Mouse (Mus musculus): ENCODE results near the gene Iqcf3. TPM values are rescaled to one million over a fixed set of nuclear protein-coding genes. Genes with fewer than 3 reads are reported as not detected.

Iqcf3 gene
- polyA plus RNA-seq, 1 experiment = not detected

DNA sequence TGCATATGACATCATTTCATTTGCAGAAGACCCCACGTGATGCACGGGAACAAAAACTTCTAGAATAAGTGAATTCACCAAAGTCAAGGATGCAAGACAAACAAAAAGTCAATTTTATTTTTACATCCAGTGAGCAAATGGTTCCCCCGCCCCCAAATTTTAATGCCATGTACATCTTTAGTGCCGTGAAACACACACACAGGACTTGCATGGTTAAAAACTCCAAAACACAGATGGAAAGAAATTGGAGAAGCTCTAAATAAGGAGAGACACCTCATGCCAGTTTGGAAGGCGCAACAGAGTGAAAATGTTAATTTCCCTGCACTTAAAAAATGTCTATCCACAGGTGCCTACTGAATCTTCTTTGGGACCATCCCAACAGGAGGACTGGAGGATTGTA is 30.7 kb upstream of the Iqcf3 start:
- Histone ChIP-seq H3K79me2 (ENCODE audit: control insufficient read depth, insufficient read depth) (no peaks in the 10 kb centered on the region), H3K27me3 (ENCODE audit: control insufficient read depth, insufficient read depth, insufficient read length) (peaks cover 17% of the 10 kb centered on the region), H3K36me3 (ENCODE audit: control insufficient read depth, insufficient read depth) (no peaks in the 10 kb centered on the region), H3K4me3 (ENCODE audit: insufficient read depth, poor library complexity, severe bottlenecking) (no peak overlapping the region), H3ac (ENCODE audit: control insufficient read depth, insufficient read length, low read depth) (no peak overlapping the region), H3K79me3 (ENCODE audit: low read depth) (no peaks in the 10 kb centered on the region)
- TF ChIP-seq MYOD1 (IDR thresholded peaks at IDR 0.05; ENCODE audit: control insufficient read depth, insufficient read length, low read depth) (no peak), CEBPB (IDR thresholded peaks at IDR 0.05; ENCODE audit: low read depth) (no peak), MAX (IDR thresholded peaks at IDR 0.05) (no peak), CTCF (IDR thresholded peaks at IDR 0.05; ENCODE audit: control insufficient read depth, insufficient read depth, insufficient read length) (no peak), MYOG (IDR thresholded peaks at IDR 0.05; ENCODE audit: control insufficient read depth, extremely low read depth, insufficient read length) (no peak), USF1 (IDR thresholded peaks at IDR 0.05; ENCODE audit: low read depth) (no peak), FOSL1 (IDR thresholded peaks at IDR 0.05; ENCODE audit: insufficient read depth, low read length, poor library complexity, severe bottlenecking) (no peak)

DNA sequence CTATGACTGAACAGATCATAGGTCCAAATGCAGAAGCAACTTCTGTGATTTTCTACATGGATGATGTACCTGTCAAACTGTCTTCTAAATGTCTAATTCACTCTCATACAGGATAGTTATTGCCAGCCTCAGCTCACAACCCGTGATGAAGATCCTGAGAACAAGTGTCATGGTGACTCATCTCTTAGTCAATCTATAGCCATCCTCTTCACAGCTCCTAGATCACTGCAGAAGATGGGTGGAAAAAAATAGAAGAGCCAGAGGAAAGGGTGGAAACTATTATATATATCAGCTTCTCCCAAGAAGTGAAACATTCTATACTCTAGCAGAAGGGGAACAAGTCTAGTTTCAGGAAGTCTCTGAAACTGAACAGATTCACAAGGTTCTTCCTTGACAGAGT is 21.1 kb upstream of the Iqcf3 start:
- no peaks in the 10 kb centered on the region for H3K79me2 ChIP-seq (ENCODE audit: control insufficient read depth, insufficient read depth)
- H3ac ChIP-seq (ENCODE audit: control insufficient read depth, insufficient read length, low read depth) = no peak overlapping the region
- no peaks in the 10 kb centered on the region for H3K79me3 ChIP-seq (ENCODE audit: low read depth)
- TF ChIP-seq MAX (IDR thresholded peaks at IDR 0.05) (no peak), FOSL1 (IDR thresholded peaks at IDR 0.05; ENCODE audit: insufficient read depth, low read length, poor library complexity, severe bottlenecking) (no peak), CEBPB (IDR thresholded peaks at IDR 0.05; ENCODE audit: low read depth) (no peak), MYOG (IDR thresholded peaks at IDR 0.05; ENCODE audit: control insufficient read depth, extremely low read depth, insufficient read length) (no peak), USF1 (IDR thresholded peaks at IDR 0.05; ENCODE audit: low read depth) (no peak)
- no peak overlapping the region for H3K4me3 ChIP-seq (ENCODE audit: insufficient read depth, poor library complexity, severe bottlenecking)
- no peaks in the 10 kb centered on the region for H3K36me3 ChIP-seq (ENCODE audit: control insufficient read depth, insufficient read depth)
- peaks cover 5% of the 10 kb centered on the region for H3K27me3 ChIP-seq (ENCODE audit: control insufficient read depth, insufficient read depth, insufficient read length)

DNA sequence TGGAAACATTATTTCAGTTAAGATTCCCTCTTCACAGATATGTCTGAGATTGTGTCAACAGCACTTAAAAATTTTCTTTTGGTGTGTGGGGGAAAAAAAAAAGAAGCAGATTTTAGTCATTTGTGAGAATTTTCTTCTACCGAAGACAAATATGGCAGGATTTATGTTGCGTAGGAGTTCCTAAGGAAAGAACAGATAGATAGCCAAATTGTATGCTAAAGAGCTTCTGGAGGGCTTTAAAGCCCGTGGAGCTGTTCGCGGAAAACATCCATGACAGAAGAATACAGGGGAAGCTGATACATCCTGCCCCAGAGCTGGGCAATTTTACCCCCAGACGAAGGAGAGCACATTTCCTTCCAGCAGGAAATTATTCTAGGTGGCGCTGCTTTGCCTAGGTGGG is 18.6 kb upstream of the Iqcf3 start:
- no peak for TF ChIP-seq MYOD1 (IDR thresholded peaks at IDR 0.05; ENCODE audit: control insufficient read depth, insufficient read length, low read depth)
- no peak for TF ChIP-seq CEBPB (IDR thresholded peaks at IDR 0.05; ENCODE audit: low read depth)
- no peak for TF ChIP-seq MYOG (IDR thresholded peaks at IDR 0.05; ENCODE audit: control insufficient read depth, extremely low read depth, insufficient read length)
- no peak for TF ChIP-seq USF1 (IDR thresholded peaks at IDR 0.05; ENCODE audit: low read depth)
- no peak for TF ChIP-seq MAX (IDR thresholded peaks at IDR 0.05)
- no peak for TF ChIP-seq FOSL1 (IDR thresholded peaks at IDR 0.05; ENCODE audit: insufficient read depth, low read length, poor library complexity, severe bottlenecking)
- TF ChIP-seq CTCF (IDR thresholded peaks at IDR 0.05; ENCODE audit: control insufficient read depth, insufficient read depth, insufficient read length) = no peak
- H3K79me2 ChIP-seq (ENCODE audit: control insufficient read depth, insufficient read depth) = no peaks in the 10 kb centered on the region
- H3K36me3 ChIP-seq (ENCODE audit: control insufficient read depth, insufficient read depth) = no peaks in the 10 kb centered on the region
- H3ac ChIP-seq (ENCODE audit: control insufficient read depth, insufficient read length, low read depth) = no peak overlapping the region
- H3K4me3 ChIP-seq (ENCODE audit: insufficient read depth, poor library complexity, severe bottlenecking) = no peak overlapping the region
- H3K79me3 ChIP-seq (ENCODE audit: low read depth) = no peaks in the 10 kb centered on the region
- peaks cover 6% of the 10 kb centered on the region for H3K27me3 ChIP-seq (ENCODE audit: control insufficient read depth, insufficient read depth, insufficient read length)

DNA sequence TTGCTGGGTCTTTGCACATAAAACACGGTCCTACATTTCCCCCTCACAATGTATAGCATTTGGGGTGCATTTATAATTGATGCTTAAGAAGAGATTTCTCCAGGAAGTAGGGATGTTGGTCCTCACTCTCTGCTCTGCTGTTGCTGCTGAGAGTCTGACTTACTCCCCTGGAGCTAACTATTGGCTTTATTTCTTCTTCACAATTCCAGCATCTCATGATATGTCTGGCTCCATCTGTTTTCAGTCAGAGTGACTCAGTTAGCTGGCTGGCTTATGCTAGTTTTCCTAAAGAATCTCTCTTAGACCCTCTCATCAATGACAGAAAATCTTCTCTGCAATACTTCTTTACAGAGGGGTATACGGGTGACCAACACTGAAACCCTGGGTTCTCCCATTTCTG is 14.7 kb upstream of the Iqcf3 start:
- Histone ChIP-seq H3K79me3 (ENCODE audit: low read depth) (no peaks in the 10 kb centered on the region), H3K27me3 (ENCODE audit: control insufficient read depth, insufficient read depth, insufficient read length) (peaks cover 18% of the 10 kb centered on the region), H3K4me3 (ENCODE audit: insufficient read depth, poor library complexity, severe bottlenecking) (no peak overlapping the region), H3ac (ENCODE audit: control insufficient read depth, insufficient read length, low read depth) (no peak overlapping the region), H3K36me3 (ENCODE audit: control insufficient read depth, insufficient read depth) (no peaks in the 10 kb centered on the region), H3K79me2 (ENCODE audit: control insufficient read depth, insufficient read depth) (no peaks in the 10 kb centered on the region)
- TF ChIP-seq MYOG (IDR thresholded peaks at IDR 0.05; ENCODE audit: control insufficient read depth, extremely low read depth, insufficient read length) = no peak
- no peak for TF ChIP-seq USF1 (IDR thresholded peaks at IDR 0.05; ENCODE audit: low read depth)
- TF ChIP-seq FOSL1 (IDR thresholded peaks at IDR 0.05; ENCODE audit: insufficient read depth, low read length, poor library complexity, severe bottlenecking) = no peak
- TF ChIP-seq MYOD1 (IDR thresholded peaks at IDR 0.05; ENCODE audit: control insufficient read depth, insufficient read length, low read depth) = no peak
- TF ChIP-seq CTCF (IDR thresholded peaks at IDR 0.05; ENCODE audit: control insufficient read depth, insufficient read depth, insufficient read length) = no peak
- TF ChIP-seq CEBPB (IDR thresholded peaks at IDR 0.05; ENCODE audit: low read depth) = no peak
- no peak for TF ChIP-seq MAX (IDR thresholded peaks at IDR 0.05)

DNA sequence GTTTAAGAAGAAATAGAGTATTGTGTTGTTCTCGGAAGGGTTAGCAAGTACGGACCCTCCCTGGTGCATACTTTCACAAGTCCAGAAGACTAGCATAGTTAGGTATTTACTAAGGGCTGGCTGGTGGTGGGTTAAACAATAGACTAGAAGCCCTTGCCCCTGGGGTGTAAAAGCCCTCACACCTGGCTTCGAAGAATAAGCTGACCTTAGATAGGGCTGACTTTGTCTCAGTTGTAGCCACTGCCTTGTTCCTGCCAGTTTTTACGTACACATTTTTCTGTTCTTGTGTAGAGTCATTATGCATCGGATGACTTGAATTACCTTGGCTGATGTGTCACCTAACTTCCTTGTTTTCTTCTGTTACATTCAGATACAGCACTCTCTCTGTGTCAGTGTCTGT is 11.9 kb upstream of the Iqcf3 start:
- H3ac ChIP-seq (ENCODE audit: control insufficient read depth, insufficient read length, low read depth) = no peak overlapping the region
- no peaks in the 10 kb centered on the region for H3K79me2 ChIP-seq (ENCODE audit: control insufficient read depth, insufficient read depth)
- no peak for TF ChIP-seq MYOD1 (IDR thresholded peaks at IDR 0.05; ENCODE audit: control insufficient read depth, insufficient read length, low read depth)
- no peak for TF ChIP-seq MAX (IDR thresholded peaks at IDR 0.05)
- no peak for TF ChIP-seq USF1 (IDR thresholded peaks at IDR 0.05; ENCODE audit: low read depth)
- no peak for TF ChIP-seq FOSL1 (IDR thresholded peaks at IDR 0.05; ENCODE audit: insufficient read depth, low read length, poor library complexity, severe bottlenecking)
- TF ChIP-seq MYOG (IDR thresholded peaks at IDR 0.05; ENCODE audit: control insufficient read depth, extremely low read depth, insufficient read length) = no peak
- no peak for TF ChIP-seq CEBPB (IDR thresholded peaks at IDR 0.05; ENCODE audit: low read depth)
- TF ChIP-seq CTCF (IDR thresholded peaks at IDR 0.05; ENCODE audit: control insufficient read depth, insufficient read depth, insufficient read length) = no peak

DNA sequence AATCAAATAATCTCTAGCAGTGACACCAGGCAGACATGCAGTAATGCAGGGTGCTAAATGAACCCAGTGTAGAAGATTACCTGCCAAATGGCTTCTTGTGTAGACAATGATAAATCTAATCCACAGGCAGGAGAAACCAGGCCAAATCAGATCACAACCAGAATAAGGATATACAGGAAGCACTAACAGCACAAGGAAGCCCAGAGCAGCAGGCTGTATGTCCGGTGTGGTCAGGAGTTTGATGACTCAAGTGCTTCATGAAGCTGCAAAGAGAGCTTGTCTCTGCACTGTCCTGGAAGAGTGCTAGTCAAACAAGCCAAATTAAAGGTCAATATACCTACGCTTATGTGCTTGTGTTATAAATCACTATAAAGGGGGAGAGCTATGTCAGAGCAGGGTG is 10.8 kb upstream of the Iqcf3 start:
- Histone ChIP-seq H3ac (ENCODE audit: control insufficient read depth, insufficient read length, low read depth) (no peak overlapping the region), H3K27me3 (ENCODE audit: control insufficient read depth, insufficient read depth, insufficient read length) (peaks cover 40% of the 10 kb centered on the region), H3K36me3 (ENCODE audit: control insufficient read depth, insufficient read depth) (no peaks in the 10 kb centered on the region), H3K4me3 (ENCODE audit: insufficient read depth, poor library complexity, severe bottlenecking) (no peak overlapping the region), H3K79me2 (ENCODE audit: control insufficient read depth, insufficient read depth) (no peaks in the 10 kb centered on the region), H3K79me3 (ENCODE audit: low read depth) (no peaks in the 10 kb centered on the region)
- no peak for TF ChIP-seq FOSL1 (IDR thresholded peaks at IDR 0.05; ENCODE audit: insufficient read depth, low read length, poor library complexity, severe bottlenecking)
- TF ChIP-seq MAX (IDR thresholded peaks at IDR 0.05) = no peak
- no peak for TF ChIP-seq CTCF (IDR thresholded peaks at IDR 0.05; ENCODE audit: control insufficient read depth, insufficient read depth, insufficient read length)
- TF ChIP-seq MYOG (IDR thresholded peaks at IDR 0.05; ENCODE audit: control insufficient read depth, extremely low read depth, insufficient read length) = no peak
- TF ChIP-seq MYOD1 (IDR thresholded peaks at IDR 0.05; ENCODE audit: control insufficient read depth, insufficient read length, low read depth) = no peak
- TF ChIP-seq USF1 (IDR thresholded peaks at IDR 0.05; ENCODE audit: low read depth) = no peak
- TF ChIP-seq CEBPB (IDR thresholded peaks at IDR 0.05; ENCODE audit: low read depth) = no peak

More for the DNA sequence above, 11.9 kb upstream of the Iqcf3 start:
- no peaks in the 10 kb centered on the region for H3K36me3 ChIP-seq (ENCODE audit: control insufficient read depth, insufficient read depth)
- H3K4me3 ChIP-seq (ENCODE audit: insufficient read depth, poor library complexity, severe bottlenecking) = no peak overlapping the region
- H3K79me3 ChIP-seq (ENCODE audit: low read depth) = no peaks in the 10 kb centered on the region
- H3K27me3 ChIP-seq (ENCODE audit: control insufficient read depth, insufficient read depth, insufficient read length) = peaks cover 29% of the 10 kb centered on the region

Data from C2C12 (cell line).